Mouse (Mus musculus): ENCODE measurements around the gene 4930544G11Rik.

DNA sequence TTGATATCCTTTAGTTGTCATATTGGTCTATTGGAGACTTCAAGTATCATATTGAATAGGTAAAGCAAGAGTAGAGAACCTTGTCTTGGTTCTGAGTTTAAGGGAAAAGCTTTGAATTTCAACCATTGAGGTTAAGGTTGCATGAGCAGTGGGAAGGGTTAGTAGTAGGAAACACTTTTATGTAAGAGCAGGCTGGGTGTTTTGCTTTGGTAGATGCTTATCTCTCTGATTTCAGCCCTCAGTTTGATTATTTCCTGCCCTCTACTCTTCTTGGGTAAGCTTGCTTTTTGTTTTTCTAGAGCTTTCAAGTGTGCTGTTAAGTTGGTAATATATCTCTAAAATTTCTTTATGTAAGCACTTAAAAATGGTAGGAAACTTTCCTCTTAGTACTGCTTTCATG is 45.9 kb downstream of the 4930544G11Rik start:
- TF ChIP-seq CTCF (IDR thresholded peaks at IDR 0.05) (no peak), EP300 (IDR thresholded peaks at IDR 0.05) (no peak)
